Mouse (Mus musculus) thymus, adult 2 months (tissue): Measurements from ENCODE around the gene Gcn1l1. TPM values are rescaled to one million over a fixed set of nuclear protein-coding genes. Genes with fewer than 3 reads are reported as not detected.
"Not testable (repeated sequence)": the region's sequence is repeated elsewhere in the genome, so short reads cannot be mapped to it uniquely, and the experiment has no call there.

Source experiments
- DNase-seq: peaks from one replicate; pipeline ENCODE4 v3.0.0; 2021
- H3K27ac ChIP-seq: fragments of 200-500 bp; 2 replicates; pipeline ENCODE4 v1.5.1; 2012; ENCODE audit warnings: low read length, control low read depth; ENCODE audit not compliant: control insufficient read depth, insufficient read depth
- H3K27me3 ChIP-seq: fragments of 200-500 bp; 2 replicates; pipeline ENCODE4 v1.6.1; 2012; ENCODE audit warnings: mild to moderate bottlenecking, low read length, moderate library complexity, mixed read lengths; ENCODE audit not compliant: control insufficient read depth, insufficient read depth
- H3K36me3 ChIP-seq: fragments of 200-500 bp; 2 replicates; pipeline ENCODE4 v1.6.1; 2012; ENCODE audit warnings: mild to moderate bottlenecking, low read length, moderate library complexity; ENCODE audit not compliant: control insufficient read depth, insufficient read depth
- H3K4me1 ChIP-seq: fragments of 200-500 bp; replicated peaks from 2 replicates; pipeline ENCODE4 v1.6.1; 2012; ENCODE audit warnings: low read length; ENCODE audit not compliant: control insufficient read depth, insufficient read depth
- H3K4me3 ChIP-seq: fragments of 200-500 bp; 2 replicates; pipeline ENCODE4 v1.5.1; 2012; ENCODE audit warnings: mild to moderate bottlenecking, low read length, control low read depth, moderate library complexity; ENCODE audit not compliant: control insufficient read depth, insufficient read depth
- CTCF ChIP-seq: fragments of 200-500 bp; IDR thresholded peaks from 2 replicates; pipeline ENCODE4 v1.5.1; 2012; ENCODE audit warnings: mild to moderate bottlenecking, control low read depth, low read length, moderate library complexity, borderline replicate concordance; ENCODE audit not compliant: control insufficient read depth, poor library complexity, insufficient read depth; ENCODE audit errors: extremely low read depth
- POLR2A ChIP-seq: fragments of 200-500 bp; IDR thresholded peaks from 2 replicates; pipeline ENCODE4 v1.6.1; 2012; ENCODE audit warnings: mild to moderate bottlenecking, low read length, control low read depth, moderate library complexity; ENCODE audit not compliant: control insufficient read depth, poor library complexity, insufficient read depth; ENCODE audit errors: extremely low read depth
- WGBS: fragments of 180-500 bp; shearing (Covaris S2); methylation state at CpG from one replicate; pipeline ENCODE4 v1.1.7; 2018; 5-methylcytosine and 5-hydroxymethylcytosine counted together
- polyA plus RNA-seq: library from polyadenylated mRNA; depleted of rRNA; stranded (reverse); fragments of >200 nt; gene quantifications from 2 replicates; pipeline ENCODE4 v1.2.3, GENCODE M21; 2012; rRNA removed

Gcn1l1 gene
- polyA plus RNA-seq = 87.8 and 109 TPM in 2 replicates

- H3K36me3 ChIP-seq = peaks cover 29% of the 10 kb centered on the region
- 10% methylated on average over 55 of the region's 55 CpGs for WGBS
- H3K27me3 ChIP-seq = no peaks in the 10 kb centered on the region
- no peak within 1 kb of the TSS for H3K27ac ChIP-seq
- DNase-seq = peak; percentile 79
- H3K4me3 ChIP-seq = peak within 1 kb of the TSS; percentile 96
- TF ChIP-seq CTCF = peak; percentile 65; the same call in 1 of the 2 replicates
- peak; percentile 61; the same call in 1 of the 2 replicates for TF ChIP-seq POLR2A
- peaks cover 18% of the 10 kb centered on the region for H3K4me1 ChIP-seq
These were observed at the start of gene Gcn1l1 for GRCm38 (mm10) chr5:115564737-115565393. Gcn1l1 (plus strand) TSS chr5:115565254.

GRCm38 (mm10) chr5:115516081-115516907 lies 48.8 kb upstream of the Gcn1l1 start:
- peak; percentile 45 for DNase-seq
- TF ChIP-seq POLR2A = 0 out of 2 replicates have a peak, but pooled peaks have one; percentile 23
- TF ChIP-seq CTCF = no peak
- WGBS = 8% methylated on average over 32 of the region's 32 CpGs

GRCm38 (mm10) chr5:115516908-115517307 lies 48.1 kb upstream of the Gcn1l1 start:
- Histone ChIP-seq H3K4me1 (peaks cover 69% of the 10 kb centered on the region), H3K4me3 (no peak overlapping the region), H3K36me3 (no peaks in the 10 kb centered on the region), H3K27ac (peak overlapping the region; percentile 75; the same call in 1 of the 2 replicates), H3K27me3 (no peaks in the 10 kb centered on the region)
- TF ChIP-seq CTCF (no peak), POLR2A (no peak)
- WGBS = 23% methylated on average over 7 of the region's 7 CpGs
- no peak for DNase-seq

More at GRCm38 (mm10) chr5:115516081-115516907, 48.8 kb upstream of the Gcn1l1 start:
- Histone ChIP-seq H3K4me3 (peak overlapping the region; percentile 45), H3K27ac (peak overlapping the region; percentile 75), H3K27me3 (no peaks in the 10 kb centered on the region), H3K36me3 (no peaks in the 10 kb centered on the region), H3K4me1 (peaks cover 68% of the 10 kb centered on the region)

DNA sequence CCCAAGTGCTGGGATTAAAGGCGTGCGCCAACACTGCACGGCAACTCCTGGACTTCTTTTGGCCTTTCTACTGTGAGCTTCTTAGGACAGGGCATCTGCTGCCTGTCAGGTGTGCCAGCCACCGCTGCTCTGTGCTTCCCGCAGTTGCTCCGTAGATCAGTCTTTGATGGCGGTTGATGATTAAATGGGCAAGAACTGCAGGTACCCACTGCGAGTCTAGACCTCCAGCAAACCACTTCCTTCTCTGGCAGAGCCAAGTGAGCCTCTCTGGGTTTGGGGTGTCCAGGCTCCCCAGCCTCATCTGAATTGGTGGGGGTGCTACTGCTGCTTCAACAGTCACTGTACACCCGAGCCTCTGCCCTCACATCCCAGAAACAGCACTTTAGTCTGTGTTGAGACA lies 47.6 kb upstream of the Gcn1l1 start:
- H3K36me3 ChIP-seq = no peaks in the 10 kb centered on the region
- TF ChIP-seq CTCF = no peak
- no peak for TF ChIP-seq POLR2A
- WGBS = 12% methylated on average over 9 of the region's 9 CpGs
- DNase-seq = peak; percentile 27
- peak overlapping the region; percentile 5; the same call in 1 of the 2 replicates for H3K27ac ChIP-seq
- H3K27me3 ChIP-seq = no peaks in the 10 kb centered on the region
- H3K4me1 ChIP-seq = peaks cover 74% of the 10 kb centered on the region
- H3K4me3 ChIP-seq = no peak overlapping the region

DNA sequence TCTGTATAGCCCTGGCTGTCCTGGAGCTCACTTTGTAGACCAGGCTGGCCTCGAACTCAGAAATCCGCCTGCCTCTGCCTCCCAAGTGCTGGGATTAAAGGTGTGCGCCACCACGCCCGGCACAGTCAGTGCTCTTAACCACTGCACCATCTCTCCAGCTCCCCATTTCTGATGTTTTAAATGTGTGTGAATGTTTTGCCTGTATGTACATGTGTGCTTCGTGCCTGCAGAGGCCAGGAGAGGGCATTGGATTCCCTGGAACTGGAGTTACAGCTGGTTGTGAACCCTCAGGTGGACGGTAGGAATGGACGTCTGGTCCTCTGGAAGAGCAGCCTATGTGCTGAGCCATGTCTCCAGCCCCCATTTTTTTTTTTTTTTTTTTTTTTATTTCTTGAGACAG lies 46.8 kb upstream of the Gcn1l1 start:
- H3K27ac ChIP-seq, H3K4me3 ChIP-seq, H3K36me3 ChIP-seq, DNase-seq, H3K27me3 ChIP-seq: not testable (repeated sequence)
- WGBS = 96% methylated on average over 8 of the region's 8 CpGs
- peaks cover 81% of the 10 kb centered on the region for H3K4me1 ChIP-seq

DNA sequence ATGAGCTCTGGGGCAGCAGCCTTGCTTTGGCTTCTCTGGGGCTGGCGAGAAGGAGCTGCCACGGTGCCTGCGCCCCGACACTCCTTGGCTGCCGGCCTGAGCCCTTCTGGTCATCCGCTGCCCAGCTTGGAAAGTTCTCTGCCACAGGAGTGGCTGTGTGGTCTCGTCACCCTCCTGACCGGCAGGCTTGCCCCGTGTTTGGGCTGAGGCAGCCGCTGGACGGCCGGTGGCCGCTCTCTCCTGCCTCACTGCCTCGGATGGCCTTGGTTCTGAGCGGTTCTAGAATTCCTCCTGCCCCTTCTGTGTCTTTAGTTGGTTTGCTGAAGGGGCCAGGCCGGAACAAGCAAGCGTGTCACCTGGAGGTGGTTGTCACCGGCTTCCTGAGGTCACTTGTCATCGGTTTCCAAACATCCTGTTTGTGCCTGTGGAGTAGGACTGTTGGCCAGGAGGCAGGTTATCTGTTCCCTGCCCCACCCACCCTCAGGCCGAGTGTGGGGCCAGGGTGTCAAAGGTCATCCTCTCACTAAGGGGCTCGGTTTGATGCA lies 44.7 kb upstream of the Gcn1l1 start:
- 71% methylated on average over 21 of the region's 21 CpGs for WGBS
- no peak for DNase-seq

More for the DNA sequence above, 44.7 kb upstream of the Gcn1l1 start:
- no peaks in the 10 kb centered on the region for H3K27me3 ChIP-seq
- H3K36me3 ChIP-seq = no peaks in the 10 kb centered on the region
- no peak for TF ChIP-seq CTCF
- no peak for TF ChIP-seq POLR2A
- H3K27ac ChIP-seq = no peak overlapping the region
- H3K4me3 ChIP-seq = no peak overlapping the region
- peaks cover 80% of the 10 kb centered on the region for H3K4me1 ChIP-seq
